Mouse (Mus musculus) heart, adult 2 months (tissue): ENCODE results near the gene C530008M17Rik. TPM values are rescaled to one million over a fixed set of nuclear protein-coding genes. Genes with fewer than 3 reads are reported as not detected.

Experiments used
- DNase-seq, 2 experiments: peaks; one replicate each; pipeline ENCODE4 v3.0.0; 2021
- H3K27ac ChIP-seq: fragments of 200-600 bp; 2 replicates; pipeline ENCODE4 v1.8.1; 2022
- H3K27me3 ChIP-seq: fragments of 200-500 bp; 2 replicates; pipeline ENCODE4 v1.6.1; 2012; ENCODE audit warnings: mild to moderate bottlenecking, low read length, inconsistent platforms, mixed read lengths; ENCODE audit not compliant: control insufficient read depth, insufficient read depth
- H3K36me3 ChIP-seq: fragments of 200-500 bp; 2 replicates; pipeline ENCODE4 v1.6.1; 2012; ENCODE audit warnings: low read length, inconsistent platforms; ENCODE audit not compliant: control insufficient read depth, insufficient read depth
- H3K4me1 ChIP-seq: fragments of 200-500 bp; 2 replicates; pipeline ENCODE4 v1.6.1; 2011; ENCODE audit warnings: low read length; ENCODE audit not compliant: control insufficient read depth, insufficient read depth
- H3K4me3 ChIP-seq: fragments of 200-600 bp; 2 replicates; pipeline ENCODE4 v1.8.1; 2022
- H3K79me2 ChIP-seq: fragments of 200-500 bp; replicated peaks from 2 replicates; pipeline ENCODE4 v1.6.1; 2012; ENCODE audit warnings: mild to moderate bottlenecking, inconsistent platforms, low read length, moderate library complexity, mixed read lengths; ENCODE audit not compliant: control insufficient read depth, insufficient read depth
- H3K9ac ChIP-seq: fragments of 200-500 bp; 2 replicates; pipeline ENCODE4 v1.6.1; 2012; ENCODE audit warnings: low read depth, mild to moderate bottlenecking, control low read depth, inconsistent platforms, low read length, mixed read lengths
- CTCF ChIP-seq: fragments of 200-600 bp; IDR thresholded peaks from 2 replicates; pipeline ENCODE4 v1.8.1; 2022; ENCODE audit warnings: antibody characterized with exemption, mild to moderate bottlenecking, moderate library complexity
- EP300 ChIP-seq: fragments of 200-500 bp; IDR thresholded peaks from 2 replicates; pipeline ENCODE4 v1.6.1; 2011; ENCODE audit warnings: low read depth, low read length, control low read depth; ENCODE audit not compliant: insufficient read depth
- POLR2A ChIP-seq: fragments of 200-500 bp; IDR thresholded peaks from 2 replicates; pipeline ENCODE4 v1.6.1; 2011; ENCODE audit warnings: mild to moderate bottlenecking, low read depth, low read length, control low read depth; ENCODE audit not compliant: insufficient read depth
- WGBS: fragments of 180-500 bp; shearing (Covaris S2); methylation state at CpG from one replicate; pipeline ENCODE4 v1.1.7; 2018; 5-methylcytosine and 5-hydroxymethylcytosine counted together
- intact Hi-C: fragments of 180-260 bp; cut with DNase I; formaldehyde crosslinking; loops from one replicate; pipeline ENCODE4 v1.15.1; 2025
- long read RNA-seq: library from polyadenylated mRNA; stranded (forward); transcript quantifications from one replicate; pipeline ENCODE4 v2.0.0, GENCODE M21; 2021
- polyA plus RNA-seq: library from polyadenylated mRNA; depleted of rRNA; stranded (reverse); fragments of >200 nt; gene quantifications from 2 replicates; pipeline ENCODE4 v1.2.3, GENCODE M21; 2012; rRNA removed
- total RNA-seq, 2 experiments: library from RNA; stranded (reverse); gene quantifications; 2 replicates each; pipeline ENCODE4 v1.2.3; 2021

C530008M17Rik gene
- total RNA-seq (1 to 10 TPM; 1.5 to 2.4 TPM), polyA plus RNA-seq (2.8 and 5.4 TPM in 2 replicates)
- long read RNA-seq, partial matches to known transcripts = 0 of 1 reads
- long read RNA-seq, other reads (novel, unspliced or antisense) = 0 of 1 reads

DNA sequence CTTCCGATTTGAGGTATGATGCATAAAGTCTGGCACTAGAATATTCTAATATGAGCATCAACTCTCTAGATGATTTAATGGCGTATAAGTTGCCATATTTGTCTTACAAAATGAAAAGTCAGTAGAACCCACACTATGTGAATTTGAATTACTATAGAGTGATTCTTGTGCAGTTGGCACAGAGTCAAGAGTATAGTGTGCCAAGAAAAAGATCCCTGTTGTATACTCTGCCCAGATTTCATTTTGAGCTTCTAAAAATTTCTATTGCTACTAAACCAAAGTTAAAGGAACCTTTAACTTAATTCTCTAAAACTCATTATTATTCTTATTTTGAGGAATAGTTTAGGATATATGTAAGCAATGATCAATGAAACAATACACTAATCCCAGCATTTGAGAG lies at the start of gene C530008M17Rik:
TSS of gene C530008M17Rik (plus strand) at position 301 of the 400 bp plus-strand sequence.
- no peak within 1 kb of the TSS for H3K27ac ChIP-seq
- no peak for DNase-seq
- intact Hi-C loops = no loop called here
- peak within 1 kb of the TSS; percentile 3 for H3K9ac ChIP-seq
- H3K4me3 ChIP-seq = peak within 1 kb of the TSS; percentile 50
- no peaks in the 10 kb centered on the region for H3K4me1 ChIP-seq
- peaks cover 3% of the 10 kb centered on the region; the same call in 1 of the 2 replicates for H3K27me3 ChIP-seq
- 71% methylated on average over 2 of the region's 2 CpGs for WGBS
- H3K79me2 ChIP-seq = no peaks in the 10 kb centered on the region
- TF ChIP-seq CTCF (no peak), EP300 (no peak), POLR2A (no peak)
- H3K36me3 ChIP-seq = no peaks in the 10 kb centered on the region

DNA sequence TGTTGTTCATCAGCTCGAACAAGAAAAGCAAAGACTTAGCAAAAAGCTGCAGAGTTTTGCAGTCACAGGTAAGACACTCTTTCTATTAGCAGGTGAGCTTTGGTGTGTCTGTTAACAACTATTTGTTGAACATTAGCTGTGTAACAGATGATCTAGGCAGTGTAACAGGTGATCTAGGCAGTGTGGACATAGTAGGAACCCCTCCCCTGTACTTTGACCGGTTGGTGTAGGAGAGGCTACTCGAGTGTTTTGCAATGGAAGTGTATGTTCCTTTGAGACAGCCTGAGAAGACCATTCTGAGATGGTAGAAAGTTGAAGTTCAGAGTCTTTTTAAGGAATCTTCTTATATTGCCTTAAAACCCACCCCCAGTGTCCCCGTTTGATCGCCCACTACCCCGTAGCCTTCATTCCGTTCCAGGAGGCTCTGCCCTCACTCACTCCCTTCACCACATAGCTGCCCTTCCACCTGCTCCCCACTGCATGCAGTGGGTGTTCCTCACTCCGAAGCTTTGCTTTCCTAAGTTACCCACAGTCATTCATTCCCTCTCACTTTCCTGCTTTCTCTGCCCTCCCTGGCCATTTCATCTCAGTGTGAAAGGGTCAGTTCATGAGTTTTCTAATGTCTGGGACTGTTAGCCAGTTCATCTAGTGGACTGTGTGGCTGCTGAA lies 46.5 kb upstream of the C530008M17Rik start:
- WGBS = 95% methylated on average over 8 of the region's 8 CpGs
- H3K4me1 ChIP-seq = no peaks in the 10 kb centered on the region
- TF ChIP-seq EP300 (no peak), POLR2A (no peak), CTCF (no peak)
- intact Hi-C loops = no loop called here
- no peaks in the 10 kb centered on the region for H3K27me3 ChIP-seq
- no peaks in the 10 kb centered on the region for H3K79me2 ChIP-seq
- H3K9ac ChIP-seq = no peak overlapping the region
- H3K36me3 ChIP-seq = no peaks in the 10 kb centered on the region
- no peak overlapping the region for H3K27ac ChIP-seq
- DNase-seq = no peak
- H3K4me3 ChIP-seq = no peak overlapping the region

DNA sequence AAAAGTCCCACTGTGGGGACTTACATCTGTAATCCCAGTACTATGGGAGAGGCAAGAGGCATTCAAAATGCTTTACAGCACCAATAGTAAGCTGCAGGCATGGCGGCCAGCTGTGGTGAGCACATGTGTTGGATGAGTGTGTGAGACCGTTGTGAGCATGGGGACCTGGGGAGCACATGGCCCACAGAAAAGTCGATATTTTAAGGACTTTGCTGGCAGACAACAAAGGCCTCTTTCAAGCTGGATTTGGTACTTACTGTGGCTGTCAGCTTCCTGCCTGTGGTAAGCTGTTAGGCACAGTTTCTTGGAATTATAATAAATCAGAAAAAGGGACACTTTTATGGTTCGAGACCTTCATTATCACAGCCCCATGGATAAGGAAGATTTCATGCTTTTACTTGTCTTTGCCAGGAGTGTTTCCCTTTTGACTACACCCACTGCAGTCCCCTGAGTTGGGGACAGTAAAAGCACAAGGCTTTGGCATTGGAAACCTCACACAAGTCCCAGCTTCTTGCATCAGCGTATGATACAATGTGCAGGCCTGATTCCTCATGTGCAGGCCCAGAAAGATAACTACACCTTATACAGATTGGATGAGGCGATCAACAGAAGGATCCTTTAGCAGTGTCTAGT lies 43.3 kb upstream of the C530008M17Rik start:
- TF ChIP-seq POLR2A = no peak
- TF ChIP-seq CTCF = no peak
- no peak for TF ChIP-seq EP300
- Histone ChIP-seq H3K4me3 (no peak overlapping the region), H3K36me3 (no peaks in the 10 kb centered on the region), H3K27me3 (no peaks in the 10 kb centered on the region), H3K4me1 (no peaks in the 10 kb centered on the region), H3K79me2 (no peaks in the 10 kb centered on the region), H3K27ac (no peak overlapping the region), H3K9ac (no peak overlapping the region)
- DNase-seq = no peak
- intact Hi-C loops = no loop called here
- 89% methylated on average over 6 of the region's 6 CpGs for WGBS

DNA sequence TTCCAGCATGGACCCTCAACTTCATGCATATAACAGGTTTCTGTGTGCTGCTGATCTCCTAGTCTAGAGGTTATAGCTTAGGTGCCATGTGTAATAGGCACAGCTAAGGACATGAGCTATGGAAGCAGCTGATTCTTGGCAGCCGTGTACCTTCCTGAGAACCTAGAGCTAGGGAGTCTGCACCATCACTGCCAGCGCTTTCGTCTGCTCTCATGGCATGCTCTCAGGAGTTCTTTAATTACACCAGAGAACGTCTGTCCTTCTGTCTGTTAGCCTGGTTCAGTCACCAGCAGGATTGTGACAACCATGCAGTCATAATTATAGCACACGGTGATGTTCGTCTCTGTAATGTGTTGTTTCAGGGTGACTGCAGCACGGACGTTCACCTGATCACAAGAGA lies 41.0 kb upstream of the C530008M17Rik start:
- TF ChIP-seq POLR2A = no peak
- no peak for TF ChIP-seq EP300
- TF ChIP-seq CTCF = no peak
- Histone ChIP-seq H3K4me1 (no peaks in the 10 kb centered on the region), H3K4me3 (no peak overlapping the region), H3K27me3 (no peaks in the 10 kb centered on the region), H3K27ac (no peak overlapping the region), H3K79me2 (no peaks in the 10 kb centered on the region), H3K36me3 (no peaks in the 10 kb centered on the region), H3K9ac (no peak overlapping the region)
- intact Hi-C loops = no loop called here
- WGBS = 95% methylated on average over 8 of the region's 8 CpGs
- DNase-seq = no peak

DNA sequence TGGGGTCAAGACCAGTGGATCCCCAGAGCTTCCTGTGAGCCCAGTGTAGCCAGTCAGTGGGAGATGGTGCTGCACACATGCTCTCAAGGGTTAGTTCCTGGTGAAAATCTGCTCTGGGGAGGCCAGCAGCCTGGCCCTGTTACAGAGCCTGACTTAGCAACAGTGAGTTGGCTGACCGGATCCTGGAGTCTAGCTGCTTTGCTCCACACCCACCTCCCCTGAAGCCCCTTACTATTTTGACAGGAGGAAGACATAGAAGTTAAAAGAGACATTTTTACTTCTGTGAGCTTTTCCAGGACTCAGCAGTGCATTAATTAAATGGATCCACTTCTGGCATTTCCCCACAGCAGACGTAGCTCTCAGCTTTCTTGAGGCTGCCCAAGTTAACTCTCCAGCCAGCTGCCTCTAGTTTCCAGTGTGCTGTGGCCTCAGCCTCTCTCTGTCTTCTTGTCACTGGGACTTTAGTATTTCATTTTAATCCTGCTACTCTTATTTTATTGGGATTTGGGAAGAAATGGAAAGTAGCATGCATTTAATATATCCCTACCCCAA lies 40.0 kb upstream of the C530008M17Rik start:
- Histone ChIP-seq H3K36me3 (no peaks in the 10 kb centered on the region), H3K27ac (no peak overlapping the region), H3K79me2 (no peaks in the 10 kb centered on the region), H3K9ac (no peak overlapping the region), H3K27me3 (no peaks in the 10 kb centered on the region), H3K4me3 (no peak overlapping the region), H3K4me1 (no peaks in the 10 kb centered on the region)
- TF ChIP-seq EP300 = no peak
- intact Hi-C loops = no loop called here
- no peak for DNase-seq
- WGBS = 96% methylated on average over 2 of the region's 2 CpGs

DNA sequence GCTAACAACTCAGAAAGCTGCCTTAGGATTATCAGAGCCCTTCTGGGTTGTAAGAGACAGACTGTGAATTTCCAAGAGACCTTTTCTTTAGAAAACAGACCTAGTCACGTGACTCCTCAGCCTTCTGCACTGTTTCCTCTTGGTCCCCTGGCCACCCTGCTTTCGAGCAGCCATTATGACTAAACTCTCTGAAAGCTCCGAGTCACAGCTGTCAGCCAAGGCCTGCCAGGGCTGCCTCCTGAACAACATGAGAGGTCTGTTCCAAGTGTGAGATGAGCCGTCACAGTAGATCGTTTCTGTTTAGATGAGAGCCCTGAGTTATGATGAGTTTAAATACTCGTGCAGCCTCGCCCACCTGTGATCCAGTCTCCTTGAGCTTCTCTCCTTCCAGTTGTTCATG lies 37.6 kb upstream of the C530008M17Rik start:
- no peak for DNase-seq
- H3K4me1 ChIP-seq = no peaks in the 10 kb centered on the region
- no peaks in the 10 kb centered on the region for H3K79me2 ChIP-seq
- H3K9ac ChIP-seq = no peak overlapping the region
- TF ChIP-seq EP300 = no peak
- TF ChIP-seq POLR2A = no peak
- TF ChIP-seq CTCF = no peak
- WGBS = 84% methylated on average over 7 of the region's 7 CpGs
- H3K4me3 ChIP-seq = no peak overlapping the region
- no peak overlapping the region for H3K27ac ChIP-seq
- H3K36me3 ChIP-seq = no peaks in the 10 kb centered on the region
- no peaks in the 10 kb centered on the region for H3K27me3 ChIP-seq
- intact Hi-C loops = no loop called here
